Mouse (Mus musculus) ES-Bruce4 (cell line): ENCODE results near the gene Rbms3.

Experiments
- CTCF ChIP-seq: IDR thresholded peaks from one replicate; pipeline ENCODE4 v1.8.1; 2011; ENCODE audit warnings: low read depth, low read length
- POLR2A ChIP-seq: IDR thresholded peaks from one replicate; pipeline ENCODE4 v1.8.1; 2011; ENCODE audit warnings: low read length; ENCODE audit not compliant: insufficient read depth

GRCm38 (mm10) chr9:117100181-117100580, 529.5 kb downstream of the Rbms3 start:
- TF ChIP-seq CTCF (no peak), POLR2A (no peak)
